Mouse (Mus musculus): Measurements from ENCODE around the gene Gsta1. TPM values are rescaled to one million over a fixed set of nuclear protein-coding genes. Genes with fewer than 3 reads are reported as not detected.
"Not testable (repeated sequence)": the region's sequence is repeated elsewhere in the genome, so short reads cannot be mapped to it uniquely, and the experiment has no call there.

Gsta1 gene
- polyA plus RNA-seq (2015; fragmentation: Nextera tagmentation; extraction: Ambion mirVana): not detected in 2 replicates

DNA sequence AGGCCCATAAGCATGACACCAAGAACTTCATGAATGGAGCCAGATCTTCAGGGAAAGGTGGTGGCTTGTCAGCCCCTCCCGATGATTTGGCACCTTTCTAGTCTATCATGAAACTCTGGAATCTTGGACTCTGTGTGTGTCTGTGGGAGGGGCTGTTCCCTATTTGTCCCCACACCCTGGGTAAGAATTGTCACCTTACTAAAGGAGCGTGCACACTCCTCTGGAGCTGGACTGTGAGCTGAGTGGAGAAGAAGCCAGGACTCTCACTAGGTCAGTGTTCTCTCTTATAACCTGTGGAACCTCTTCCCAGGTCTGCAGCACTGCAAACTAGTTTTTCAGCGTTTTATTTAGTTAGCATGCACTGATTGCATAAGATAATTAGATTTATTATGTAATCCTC is at the start of gene Gsta1:
TSS of gene Gsta1 (plus strand) at position 196 of the 400 bp plus-strand sequence.
- not testable (repeated sequence) for H3K36me3 ChIP-seq (ENCODE audit: control insufficient read depth, insufficient read depth, low read length); ATAC-seq (ENCODE audit: low read depth); H3K9ac ChIP-seq (ENCODE audit: low read length); H3K27me3 ChIP-seq (ENCODE audit: control insufficient read depth, insufficient read depth, low read depth, low read length); H3K4me2 ChIP-seq (ENCODE audit: low read depth, low read length); H3K4me3 ChIP-seq (ENCODE audit: low read length); H3K9me3 ChIP-seq (ENCODE audit: control insufficient read depth, low read length); H3K4me1 ChIP-seq (replicated peaks; ENCODE audit: control insufficient read depth, insufficient read depth, low read length); H3K27ac ChIP-seq (ENCODE audit: low read length)
- 60% methylated on average over 1 of the region's 3 CpGs for WGBS

DNA sequence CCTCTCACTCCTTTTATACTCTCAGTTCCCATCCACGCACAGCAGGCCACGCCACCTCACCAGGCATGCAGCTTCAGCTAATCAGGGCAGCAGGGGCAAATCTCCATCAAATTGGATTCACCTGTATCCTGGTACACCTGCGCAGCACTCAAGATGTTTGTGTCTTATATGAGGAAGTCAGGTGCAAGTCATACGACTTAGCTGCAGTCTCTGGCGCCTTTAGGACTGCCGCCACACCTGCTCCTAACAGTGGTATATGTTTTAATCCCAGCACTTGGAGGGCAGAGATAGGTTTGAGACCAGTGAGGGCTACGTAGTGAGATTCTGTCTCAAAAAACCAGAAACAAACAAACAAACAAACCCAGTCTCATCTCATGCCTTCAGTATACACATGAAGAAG is 48.0 kb upstream of the Gsta1 start, which contains the start of gene Gsta4:
TSS of gene Gsta4 (plus strand) at position 301 of the 400 bp plus-strand sequence.
- H3K4me2 ChIP-seq (ENCODE audit: low read depth, low read length); H3K27ac ChIP-seq (ENCODE audit: low read length); ATAC-seq (ENCODE audit: low read depth); H3K4me3 ChIP-seq (ENCODE audit: low read length); H3K36me3 ChIP-seq (ENCODE audit: control insufficient read depth, insufficient read depth, low read length); H3K27me3 ChIP-seq (ENCODE audit: control insufficient read depth, insufficient read depth, low read depth, low read length); H3K4me1 ChIP-seq (replicated peaks; ENCODE audit: control insufficient read depth, insufficient read depth, low read length); H3K9ac ChIP-seq (ENCODE audit: low read length); H3K9me3 ChIP-seq (ENCODE audit: control insufficient read depth, low read length): not testable (repeated sequence)
- 97% methylated on average over 4 of the region's 7 CpGs for WGBS

DNA sequence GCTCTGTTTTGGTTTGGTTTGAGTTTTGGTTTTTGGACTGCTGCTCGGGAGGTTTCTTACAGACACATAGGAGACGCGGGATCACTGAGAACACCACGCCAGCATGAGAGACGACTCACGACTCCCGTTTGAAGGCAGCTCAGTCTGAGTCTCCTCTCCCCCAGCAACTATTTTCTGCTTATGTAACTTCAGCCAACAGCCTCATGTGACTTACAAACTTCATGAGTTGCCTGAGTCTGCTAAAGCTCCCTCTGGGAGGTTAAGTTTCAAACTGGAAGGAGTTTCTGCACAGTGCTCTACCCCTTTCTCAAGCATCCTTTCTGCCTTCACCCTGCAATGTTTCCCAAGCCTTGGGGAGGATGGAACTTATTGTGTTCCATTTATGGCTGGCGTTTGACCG is 44.8 kb upstream of the Gsta1 start:
- no peaks in the 10 kb centered on the region for H3K27me3 ChIP-seq (ENCODE audit: control insufficient read depth, insufficient read depth, low read depth, low read length)
- no peaks in the 10 kb centered on the region for H3K9me3 ChIP-seq (ENCODE audit: control insufficient read depth, low read length)
- WGBS: 77% methylated on average over 9 of the region's 9 CpGs
- H3K4me2 ChIP-seq (ENCODE audit: low read depth, low read length): no peak overlapping the region
- no peaks in the 10 kb centered on the region for H3K36me3 ChIP-seq (ENCODE audit: control insufficient read depth, insufficient read depth, low read length)
- no peaks in the 10 kb centered on the region for H3K4me1 ChIP-seq (replicated peaks; ENCODE audit: control insufficient read depth, insufficient read depth, low read length)
- no peak overlapping the region for H3K4me3 ChIP-seq (ENCODE audit: low read length)
- no peak for ATAC-seq (ENCODE audit: low read depth)
- no peak overlapping the region for H3K27ac ChIP-seq (ENCODE audit: low read length)
- H3K9ac ChIP-seq (ENCODE audit: low read length): no peak overlapping the region

DNA sequence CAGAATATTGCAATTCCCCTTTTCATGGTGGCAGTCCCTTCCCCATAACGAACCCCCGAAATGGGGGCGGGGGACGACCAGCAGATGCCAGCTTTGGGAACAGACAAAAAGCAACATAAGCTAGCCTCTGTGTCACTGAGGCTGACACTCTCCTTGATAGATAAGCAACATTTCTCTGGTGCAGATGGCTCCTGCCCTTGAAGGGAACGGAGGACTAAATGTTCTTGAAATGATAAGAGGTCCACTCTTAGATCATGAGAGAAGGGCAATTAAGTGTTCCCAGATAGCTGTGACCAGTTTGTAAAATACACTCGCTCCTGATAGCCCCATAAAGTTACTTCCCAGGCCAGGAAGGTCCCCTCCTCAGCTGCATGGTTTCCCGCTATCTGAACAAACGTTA is 41.5 kb upstream of the Gsta1 start:
- peaks cover 3% of the 10 kb centered on the region for H3K4me1 ChIP-seq (replicated peaks; ENCODE audit: control insufficient read depth, insufficient read depth, low read length)
- no peak overlapping the region for H3K4me2 ChIP-seq (ENCODE audit: low read depth, low read length)
- H3K4me3 ChIP-seq (ENCODE audit: low read length): no peak overlapping the region
- H3K27ac ChIP-seq (ENCODE audit: low read length): no peak overlapping the region
- H3K9ac ChIP-seq (ENCODE audit: low read length): no peak overlapping the region
- WGBS: 73% methylated on average over 8 of the region's 8 CpGs
- ATAC-seq (ENCODE audit: low read depth): no peak
- no peaks in the 10 kb centered on the region for H3K36me3 ChIP-seq (ENCODE audit: control insufficient read depth, insufficient read depth, low read length)
- H3K27me3 ChIP-seq (ENCODE audit: control insufficient read depth, insufficient read depth, low read depth, low read length): no peaks in the 10 kb centered on the region
- no peaks in the 10 kb centered on the region for H3K9me3 ChIP-seq (ENCODE audit: control insufficient read depth, low read length)

DNA sequence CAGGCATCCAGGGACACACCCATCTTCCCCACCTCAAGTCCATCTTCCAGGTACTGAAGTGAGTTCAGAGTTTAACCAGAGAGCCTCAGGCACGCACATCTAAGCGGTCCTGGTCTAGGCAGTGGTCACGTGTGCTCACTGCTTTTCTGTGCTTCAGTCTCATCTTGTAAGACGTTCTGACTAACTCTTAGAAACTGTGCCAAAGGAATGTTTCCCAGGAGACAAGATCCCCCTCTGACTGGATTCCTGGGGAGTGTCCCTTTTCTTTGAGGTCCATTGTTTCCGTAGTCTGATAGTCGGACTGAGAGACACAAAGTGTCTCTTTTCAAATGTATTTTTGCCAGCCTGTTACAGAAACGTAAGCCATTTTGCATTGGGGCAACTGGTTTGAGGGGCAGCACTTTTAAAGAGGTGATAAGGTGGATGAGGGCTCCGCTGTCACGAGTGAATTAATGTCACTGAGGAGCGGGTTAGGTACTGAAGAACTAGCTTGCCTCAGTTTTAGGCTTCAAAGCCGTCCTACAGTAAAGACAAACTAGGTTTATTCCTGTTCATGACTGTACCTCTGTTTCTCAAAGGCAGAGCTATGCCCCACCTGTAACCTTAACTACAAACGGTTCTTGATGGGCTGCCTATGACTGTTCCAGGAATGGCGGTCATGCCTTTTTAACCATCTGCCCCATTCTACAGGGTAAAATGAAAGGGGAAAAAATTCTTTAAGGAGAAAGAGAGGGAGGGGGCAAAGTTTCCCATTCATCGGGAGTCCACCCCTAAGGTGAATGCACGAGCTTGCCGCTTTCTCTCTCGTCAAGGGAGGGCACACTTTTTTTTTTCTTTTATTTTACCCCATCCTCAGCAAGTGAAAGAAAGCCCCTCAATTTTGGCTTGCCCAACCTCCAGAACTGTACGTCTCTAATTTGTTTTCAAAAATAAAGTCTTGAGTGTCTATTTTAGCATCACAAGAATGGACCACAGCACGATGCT is 39.5 kb upstream of the Gsta1 start:
- 0 out of 2 replicates have a peak, but pooled peaks have one; percentile 27 for ATAC-seq (ENCODE audit: low read depth)
- Histone ChIP-seq H3K27ac (ENCODE audit: low read length) (peak overlapping the region; percentile 16; the same call in 1 of the 2 replicates), H3K27me3 (ENCODE audit: control insufficient read depth, insufficient read depth, low read depth, low read length) (no peaks in the 10 kb centered on the region), H3K4me1 (replicated peaks; ENCODE audit: control insufficient read depth, insufficient read depth, low read length) (peaks cover 3% of the 10 kb centered on the region), H3K4me2 (ENCODE audit: low read depth, low read length) (peak overlapping the region; percentile 77), H3K9me3 (ENCODE audit: control insufficient read depth, low read length) (no peaks in the 10 kb centered on the region), H3K4me3 (ENCODE audit: low read length) (peak overlapping the region; percentile 45), H3K36me3 (ENCODE audit: control insufficient read depth, insufficient read depth, low read length) (no peaks in the 10 kb centered on the region), H3K9ac (ENCODE audit: low read length) (peak overlapping the region; percentile 29)
- whole genome bisulfite sequencing: 2% methylated on average over 19 of the region's 19 CpGs

- H3K4me3 ChIP-seq (ENCODE audit: low read length): peak overlapping the region; percentile 45
- no peaks in the 10 kb centered on the region for H3K36me3 ChIP-seq (ENCODE audit: control insufficient read depth, insufficient read depth, low read length)
- peaks cover 3% of the 10 kb centered on the region for H3K4me1 ChIP-seq (replicated peaks; ENCODE audit: control insufficient read depth, insufficient read depth, low read length)
- under 1% methylated on average over 18 of the region's 18 CpGs for WGBS
- H3K27ac ChIP-seq (ENCODE audit: low read length): no peak overlapping the region
- H3K4me2 ChIP-seq (ENCODE audit: low read depth, low read length): peak overlapping the region; percentile 77
- H3K9me3 ChIP-seq (ENCODE audit: control insufficient read depth, low read length): no peaks in the 10 kb centered on the region
- no peaks in the 10 kb centered on the region for H3K27me3 ChIP-seq (ENCODE audit: control insufficient read depth, insufficient read depth, low read depth, low read length)
- H3K9ac ChIP-seq (ENCODE audit: low read length): peak overlapping the region; percentile 29
- ATAC-seq (ENCODE audit: low read depth): peak; percentile 52
Observed at GRCm38 (mm10) chr9:78191736-78192135, 38.7 kb upstream of the Gsta1 start.

GRCm38 (mm10) chr9:78193902-78194597 is 36.4 kb upstream of the Gsta1 start:
- Histone ChIP-seq H3K36me3 (ENCODE audit: control insufficient read depth, insufficient read depth, low read length) (no peaks in the 10 kb centered on the region), H3K9me3 (ENCODE audit: control insufficient read depth, low read length) (no peaks in the 10 kb centered on the region), H3K27me3 (ENCODE audit: control insufficient read depth, insufficient read depth, low read depth, low read length) (no peaks in the 10 kb centered on the region), H3K27ac (ENCODE audit: low read length) (no peak overlapping the region), H3K4me2 (ENCODE audit: low read depth, low read length) (no peak overlapping the region), H3K4me3 (ENCODE audit: low read length) (no peak overlapping the region), H3K4me1 (replicated peaks; ENCODE audit: control insufficient read depth, insufficient read depth, low read length) (peaks cover 3% of the 10 kb centered on the region), H3K9ac (ENCODE audit: low read length) (no peak overlapping the region)
- ATAC-seq (ENCODE audit: low read depth): peak; percentile 37
- 50% methylated on average over 9 of the region's 9 CpGs for WGBS

DNA sequence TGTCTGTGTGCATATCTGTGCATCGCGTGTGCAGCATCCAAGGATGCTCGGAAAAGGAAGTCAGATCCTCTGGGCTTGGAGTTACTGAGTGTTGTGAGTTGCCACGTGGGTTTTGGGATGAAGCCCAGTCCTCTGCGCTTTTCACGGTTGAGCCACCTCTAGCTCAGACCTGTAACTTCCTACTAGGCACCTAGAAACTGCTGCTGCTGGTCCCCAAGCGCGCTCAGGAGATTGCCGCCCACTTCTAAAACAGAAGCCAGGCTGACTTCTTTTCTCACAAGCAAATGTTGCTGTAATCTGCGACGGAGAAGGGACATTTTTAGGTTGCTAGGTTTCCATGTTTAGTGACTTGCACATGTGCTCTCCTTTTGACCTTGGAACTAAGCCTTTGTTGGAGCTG is 35.4 kb upstream of the Gsta1 start:
- Histone ChIP-seq H3K27ac (ENCODE audit: low read length) (no peak overlapping the region), H3K4me2 (ENCODE audit: low read depth, low read length) (no peak overlapping the region), H3K9me3 (ENCODE audit: control insufficient read depth, low read length) (no peaks in the 10 kb centered on the region), H3K9ac (ENCODE audit: low read length) (no peak overlapping the region), H3K4me3 (ENCODE audit: low read length) (no peak overlapping the region), H3K36me3 (ENCODE audit: control insufficient read depth, insufficient read depth, low read length) (no peaks in the 10 kb centered on the region), H3K27me3 (ENCODE audit: control insufficient read depth, insufficient read depth, low read depth, low read length) (no peaks in the 10 kb centered on the region), H3K4me1 (replicated peaks; ENCODE audit: control insufficient read depth, insufficient read depth, low read length) (peaks cover 3% of the 10 kb centered on the region)
- no peak for ATAC-seq (ENCODE audit: low read depth)
- 73% methylated on average over 11 of the region's 11 CpGs for WGBS

DNA sequence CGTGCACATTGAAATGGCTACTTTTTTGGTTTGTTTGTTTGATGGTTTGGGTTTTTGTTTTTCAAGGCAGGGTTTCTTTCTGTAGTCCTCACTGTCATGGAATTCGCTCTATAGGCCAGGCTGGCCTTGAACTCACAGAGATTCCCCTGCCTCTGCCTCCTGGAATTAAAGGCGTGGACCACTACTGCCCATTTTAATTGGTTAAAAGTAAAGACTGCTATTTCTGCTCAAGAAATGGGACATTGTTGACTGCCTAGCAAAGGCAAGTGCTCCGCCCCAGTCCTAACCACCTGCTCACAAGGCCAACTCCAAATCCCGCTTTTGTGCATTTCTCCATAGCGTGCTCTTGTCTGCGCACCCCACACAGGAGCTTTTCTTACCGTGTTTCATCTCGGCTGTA is 32.7 kb upstream of the Gsta1 start:
- 93% methylated on average over 9 of the region's 9 CpGs for WGBS
- Histone ChIP-seq H3K4me3 (ENCODE audit: low read length) (no peak overlapping the region), H3K27me3 (ENCODE audit: control insufficient read depth, insufficient read depth, low read depth, low read length) (no peaks in the 10 kb centered on the region), H3K4me1 (replicated peaks; ENCODE audit: control insufficient read depth, insufficient read depth, low read length) (no peaks in the 10 kb centered on the region; the same call in 1 of the 2 replicates), H3K36me3 (ENCODE audit: control insufficient read depth, insufficient read depth, low read length) (no peaks in the 10 kb centered on the region), H3K9ac (ENCODE audit: low read length) (no peak overlapping the region), H3K27ac (ENCODE audit: low read length) (no peak overlapping the region), H3K9me3 (ENCODE audit: control insufficient read depth, low read length) (no peaks in the 10 kb centered on the region), H3K4me2 (ENCODE audit: low read depth, low read length) (no peak overlapping the region)
- no peak for ATAC-seq (ENCODE audit: low read depth)
